Mouse (Mus musculus) brain, embryonic 18.5 days (tissue): ENCODE measurements around the gene Rab3b.
A peak's percentile ranks its signal among the peaks of the same experiment; 100 is the strongest.

Experiments
- DNase-seq: peaks from one replicate; pipeline ENCODE4 v3.0.0-alpha.2; 2012; ENCODE audit warnings: low read depth, low spot score

Gene Rab3b

GRCm38 (mm10) chr4:108878963-108879822 lies at the start of gene Rab3b:
TSS of gene Rab3b (plus strand) at chr4:108879063.
- DNase-seq = peak; percentile 55

- no peak for DNase-seq
Observed at GRCm38 (mm10) chr4:108830698-108831097, 48.2 kb upstream of the Rab3b start.

DNA sequence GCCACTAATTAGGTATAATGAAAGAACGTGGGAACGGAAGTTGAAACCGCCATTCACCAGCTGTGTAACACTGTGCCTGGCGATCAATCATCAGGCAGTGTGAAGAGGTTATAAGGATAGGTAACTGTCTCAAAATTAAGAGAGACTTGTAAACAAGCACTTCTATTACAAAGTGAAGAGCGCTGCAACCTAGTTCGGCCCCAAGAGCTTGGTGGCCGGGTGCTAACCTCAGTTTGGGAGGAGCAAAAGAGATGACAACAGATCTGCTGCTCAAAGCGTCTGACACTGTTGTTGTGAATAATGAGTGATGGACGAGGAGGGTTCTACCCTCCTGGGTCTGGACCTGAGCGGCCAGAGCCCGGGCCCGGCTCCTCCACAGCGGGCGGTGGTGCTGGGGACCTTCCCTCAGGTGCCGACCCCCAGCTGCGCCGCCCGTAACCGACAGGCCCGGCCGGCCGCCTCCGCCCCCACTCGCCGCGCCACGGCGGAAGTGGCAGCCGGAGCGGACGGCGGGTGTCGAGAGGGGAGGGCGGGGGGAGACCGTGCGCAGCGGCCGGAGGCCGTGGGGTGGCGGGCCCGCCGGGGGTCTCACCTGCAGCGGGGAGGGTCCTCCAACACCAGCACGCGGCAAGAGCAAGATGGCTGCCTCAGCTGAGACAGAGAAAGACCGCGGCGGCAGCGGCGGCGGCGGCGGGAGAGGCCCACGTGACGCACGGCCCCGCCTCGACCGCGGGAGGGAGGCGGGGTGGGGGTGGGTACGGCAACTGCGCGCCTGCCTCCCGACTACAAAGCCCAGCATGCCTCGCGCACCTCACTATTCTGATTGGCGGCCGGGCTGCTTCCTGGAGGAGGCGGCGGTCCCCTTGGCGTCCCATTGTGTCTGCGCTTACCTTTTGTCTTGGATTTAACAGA lies 45.7 kb upstream of the Rab3b start, which contains the start of gene Btf3l4:
Gene Btf3l4, minus strand, starts transcription at position 699 of the 912 bp plus-strand sequence.
- peak; percentile 92 for DNase-seq

GRCm38 (mm10) chr4:108833828-108834114 lies 45.1 kb upstream of the Rab3b start:
- no peak for DNase-seq

- peak; percentile 92 for DNase-seq
Observed at GRCm38 (mm10) chr4:108834115-108834970, 44.5 kb upstream of the Rab3b start, which contains the start of gene Txndc12. TSS of gene Txndc12 (plus strand) at chr4:108834601.

DNA sequence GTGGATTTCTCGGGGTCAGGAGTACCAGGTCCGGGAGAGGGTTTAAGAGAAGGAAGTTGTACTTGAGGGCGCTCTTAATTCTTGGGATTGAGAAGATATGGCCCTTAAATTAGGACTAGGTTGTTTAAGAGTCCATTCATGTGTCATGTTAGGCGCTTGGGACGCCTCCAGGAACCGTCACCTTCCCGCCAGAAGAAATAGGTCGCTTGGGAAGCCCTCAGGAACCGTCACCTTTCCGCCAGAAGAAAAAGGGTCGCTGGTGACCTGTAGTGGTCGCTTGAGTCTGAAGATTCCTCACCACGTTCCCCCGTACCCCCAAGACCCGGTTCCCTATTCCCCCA lies 43.9 kb upstream of the Rab3b start:
- no peak for DNase-seq

- DNase-seq = no peak
Observed at GRCm38 (mm10) chr4:108835496-108835895, 43.4 kb upstream of the Rab3b start.

GRCm38 (mm10) chr4:108838031-108838430 lies 40.8 kb upstream of the Rab3b start:
- DNase-seq = no peak

GRCm38 (mm10) chr4:108841920-108842578 lies 36.8 kb upstream of the Rab3b start:
- DNase-seq = no peak

GRCm38 (mm10) chr4:108843336-108843735 lies 35.5 kb upstream of the Rab3b start:
- DNase-seq = no peak

- no peak for DNase-seq
Observed at GRCm38 (mm10) chr4:108845824-108846569, 32.9 kb upstream of the Rab3b start.

DNA sequence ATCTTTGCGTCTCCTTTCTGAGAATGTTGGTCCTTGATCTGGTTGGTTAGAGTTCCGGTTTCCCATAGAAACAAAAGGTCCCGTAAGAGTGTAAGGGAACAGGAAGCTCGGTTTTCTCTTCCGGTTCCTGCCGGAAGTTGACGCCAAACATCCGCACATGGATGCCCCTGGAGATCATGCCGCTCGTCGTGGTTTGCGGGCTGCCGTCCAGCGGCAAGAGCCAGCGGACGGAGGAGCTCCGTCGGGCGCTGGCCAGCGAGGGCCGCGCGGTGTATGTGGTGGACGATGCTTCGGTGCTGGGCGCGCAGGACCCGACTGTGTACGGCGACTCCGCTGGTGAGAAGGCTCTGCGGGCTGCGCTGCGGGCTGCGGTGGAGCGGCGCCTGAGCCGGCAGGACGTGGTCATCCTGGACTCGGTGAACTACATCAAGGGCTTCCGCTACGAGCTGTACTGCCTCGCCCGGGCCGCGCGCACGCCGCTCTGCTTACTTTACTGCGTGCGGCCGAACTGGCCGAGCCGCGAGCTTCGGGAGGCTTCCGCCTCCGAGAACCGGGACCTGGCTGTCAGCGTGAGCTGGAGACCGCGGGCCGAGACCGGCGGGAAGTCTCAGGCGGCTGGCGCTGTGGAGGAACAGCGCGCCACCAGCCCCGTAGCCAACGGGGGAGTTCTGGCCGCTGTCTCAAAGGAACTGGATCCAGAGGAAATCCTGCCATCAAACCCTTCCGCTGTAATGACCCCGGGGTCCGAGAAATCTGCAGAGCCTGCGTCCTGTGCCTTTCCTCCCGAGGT lies 31.0 kb upstream of the Rab3b start, which contains the start of gene Kti12:
Gene Kti12, plus strand, starts transcription at position 71 of the 790 bp plus-strand sequence.
- DNase-seq = peak; percentile 77

GRCm38 (mm10) chr4:108848505-108848848 lies 30.4 kb upstream of the Rab3b start, which contains the start of gene A730015C16Rik:
TSS of gene A730015C16Rik (minus strand) at chr4:108848619.
- no peak for DNase-seq

DNA sequence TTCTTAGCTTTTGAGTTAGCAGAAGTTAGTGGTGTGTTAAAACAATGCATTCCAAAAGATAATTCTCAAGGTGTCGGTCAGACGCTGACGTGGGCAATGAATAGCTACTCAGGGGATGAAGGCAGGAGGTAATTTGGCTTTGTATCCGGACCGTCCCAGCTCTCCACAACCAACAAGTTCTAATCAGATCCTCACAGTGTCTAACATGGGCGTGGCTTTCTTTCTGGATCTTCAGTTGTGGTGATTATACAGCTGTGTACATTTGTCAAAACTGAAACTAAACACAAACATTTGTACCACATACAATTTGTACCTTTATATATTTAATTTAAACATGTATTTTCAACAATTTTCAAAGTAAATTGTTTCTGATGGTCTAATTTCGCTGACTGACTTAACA lies 12.1 kb upstream of the Rab3b start:
- no peak for DNase-seq

GRCm38 (mm10) chr4:108869730-108870374 lies 9.0 kb upstream of the Rab3b start:
- DNase-seq = peak; percentile 72

GRCm38 (mm10) chr4:108873746-108874145 lies 5.1 kb upstream of the Rab3b start:
- no peak for DNase-seq

DNA sequence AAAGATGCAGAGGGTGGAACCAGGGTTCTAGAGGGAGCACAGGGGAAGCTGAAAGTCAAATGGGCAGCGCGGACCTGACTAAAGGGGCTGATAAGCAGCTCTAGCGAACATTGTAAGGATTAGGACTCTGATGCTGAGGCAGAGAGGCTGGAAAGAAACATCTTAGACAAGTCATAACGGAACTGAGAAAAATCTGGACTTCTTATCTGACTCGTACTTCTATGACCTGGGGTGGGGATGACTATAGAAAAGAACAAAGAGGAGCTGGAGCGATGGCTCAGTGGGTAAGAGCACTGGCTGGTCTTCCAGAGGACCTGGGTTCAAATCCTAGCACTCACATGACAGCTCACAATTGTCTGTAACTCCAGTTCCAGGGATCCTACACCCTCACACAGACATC lies 962 bp upstream of the Rab3b start:
- DNase-seq = no peak

DNA sequence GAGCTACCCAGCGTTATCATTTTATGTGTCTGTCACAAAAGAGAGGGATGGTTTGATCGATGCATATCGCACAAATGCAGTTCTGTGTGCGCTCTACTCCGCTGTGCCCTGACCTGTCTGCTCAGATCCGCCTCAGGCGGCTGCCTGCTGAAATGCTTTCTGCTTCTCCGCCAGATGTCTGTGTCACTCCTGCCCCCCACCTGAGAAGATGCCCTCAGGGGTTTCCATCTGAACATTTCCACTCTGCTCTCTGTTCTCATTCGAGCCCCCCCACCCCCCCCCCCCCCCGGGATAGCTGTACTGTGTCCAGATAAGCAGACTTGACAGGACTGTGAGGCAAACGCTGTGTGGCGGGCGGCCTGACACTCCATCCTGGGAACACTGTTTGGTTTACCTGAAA lies 5.0 kb downstream of the Rab3b start:
- DNase-seq = no peak

GRCm38 (mm10) chr4:108887456-108887855 lies 8.6 kb downstream of the Rab3b start:
- no peak for DNase-seq
